Mouse (Mus musculus) heart, postnatal 4 days (tissue): Measurements from ENCODE around the gene Vwa5b1. TPM values are rescaled to one million over a fixed set of nuclear protein-coding genes. Genes with fewer than 3 reads are reported as not detected.

Experiments
- DNase-seq: peaks from one replicate; pipeline ENCODE4 v3.0.0; 2021
- total RNA-seq, 2 experiments: library from RNA; stranded (reverse); gene quantifications; 2 replicates each; pipeline ENCODE4 v1.2.3; 2021

The Vwa5b1 gene
- total RNA-seq, 2 experiments from 2014 or later, result not detected

GRCm38 (mm10) chr4:138525684-138526083 lies 110.0 kb downstream of the Vwa5b1 start:
- no peak for DNase-seq

GRCm38 (mm10) chr4:138524769-138525168 lies 110.9 kb downstream of the Vwa5b1 start:
- DNase-seq, result no peak

- peak; percentile 28 for DNase-seq
Measured at GRCm38 (mm10) chr4:138523775-138524174, 111.9 kb downstream of the Vwa5b1 start.

DNA sequence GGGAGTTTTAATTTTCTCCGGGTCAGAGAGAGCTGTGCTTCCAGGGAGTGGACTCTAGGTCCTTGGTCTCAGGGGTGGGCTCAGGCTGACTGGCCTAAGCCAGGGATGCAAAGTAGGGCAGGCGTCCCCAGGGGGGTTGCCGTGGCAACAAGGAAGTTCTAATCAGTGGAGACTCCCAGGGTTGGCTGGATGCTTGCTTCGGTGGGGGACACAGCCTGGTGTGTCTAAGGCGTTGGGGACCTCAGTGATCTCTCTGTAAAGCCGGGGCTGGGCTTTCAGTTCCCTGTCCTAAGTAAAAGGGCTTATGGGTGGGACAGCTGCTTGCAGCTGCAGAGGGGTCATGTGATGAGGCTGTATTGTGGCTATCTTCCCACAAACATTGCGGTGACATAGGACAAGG lies 113.4 kb downstream of the Vwa5b1 start:
- peak; percentile 65 for DNase-seq

GRCm38 (mm10) chr4:138517153-138517789 lies 118.4 kb downstream of the Vwa5b1 start:
- no peak for DNase-seq

- DNase-seq, result no peak
Measured at GRCm38 (mm10) chr4:138516448-138516847, 119.2 kb downstream of the Vwa5b1 start.

Other genes with a start within 250 kb of the Vwa5b1 start
- not detected for gene Fam43b, start 239.4 kb downstream of the Vwa5b1 start, total RNA-seq
- gene Mul1, start 201.2 kb downstream of the Vwa5b1 start, total RNA-seq, result 10 to 100 TPM; 55.2 to 62.7 TPM
- gene Camk2n1, start 181.6 kb downstream of the Vwa5b1 start, total RNA-seq, result 1 to 10 TPM; 6.8 to 8.0 TPM
- gene Pla2g2c, start 88.9 kb upstream of the Vwa5b1 start, total RNA-seq, result not detected
- 1 to 10 TPM in 1 of 2 experiments, under 1 TPM in 1; 0.79 to 1.0 TPM for gene Ubxn10, start 101.3 kb upstream of the Vwa5b1 start, total RNA-seq
- under 1 TPM in 1 of 2 experiments, not detected in 1; 0.10 TPM for gene Pla2g2f, start 121.7 kb upstream of the Vwa5b1 start, total RNA-seq
- gene Pla2g2d, start 139.9 kb upstream of the Vwa5b1 start, total RNA-seq, result not detected
- gene Pla2g5, start 227.6 kb upstream of the Vwa5b1 start, total RNA-seq, result 1 to 10 TPM; 7.9 to 8.6 TPM
- not detected for gene Gm13030, start 238.1 kb upstream of the Vwa5b1 start, total RNA-seq
- gene Pla2g2e, start 242.1 kb upstream of the Vwa5b1 start, total RNA-seq, result under 1 TPM; 0.36 to 0.59 TPM